Mouse (Mus musculus): ENCODE data around the gene Eya3.

DNA sequence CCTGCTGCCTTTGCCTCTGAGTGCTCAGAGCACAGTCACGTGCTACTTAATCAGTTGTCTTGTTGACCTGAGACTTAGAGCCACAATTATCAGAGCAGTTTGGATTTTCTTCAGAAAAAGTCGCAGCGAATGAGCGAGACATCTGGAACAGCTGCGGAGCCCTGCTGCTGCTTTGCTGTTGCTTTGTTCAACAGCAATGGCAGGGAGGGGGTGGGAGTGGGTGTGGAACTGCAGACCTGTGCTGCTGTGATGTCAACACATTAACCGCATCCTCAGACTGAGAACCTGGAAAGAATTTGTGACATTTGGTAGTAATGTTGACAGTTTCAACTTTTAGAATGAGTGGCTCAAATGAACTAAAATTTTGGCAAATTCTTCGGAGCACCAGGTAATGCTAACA, 20.3 kb downstream of the Eya3 start:
- no peak for TF ChIP-seq CTCF (IDR thresholded peaks at IDR 0.05)
- TF ChIP-seq EP300 (IDR thresholded peaks at IDR 0.05) = no peak
